Mouse (Mus musculus) C2C12 (cell line): ENCODE results near the gene Mybpc3. TPM values are rescaled to one million over a fixed set of nuclear protein-coding genes. Genes with fewer than 3 reads are reported as not detected.

Experiments used
- H3K27me3 ChIP-seq: one replicate; pipeline ENCODE4 v1.6.1; 2011; ENCODE audit not compliant: control insufficient read depth, insufficient read depth, insufficient read length
- H3K36me3 ChIP-seq: one replicate; pipeline ENCODE4 v1.6.1; 2011; ENCODE audit not compliant: control insufficient read depth, insufficient read depth
- H3K4me3 ChIP-seq: one replicate; pipeline ENCODE4 v1.5.1; 2011; ENCODE audit warnings: mild to moderate bottlenecking, control low read depth; ENCODE audit not compliant: poor library complexity, insufficient read depth, severe bottlenecking
- H3K79me2 ChIP-seq: one replicate; pipeline ENCODE4 v1.6.1; 2011; ENCODE audit not compliant: control insufficient read depth, insufficient read depth
- H3K79me3 ChIP-seq: one replicate; pipeline ENCODE4 v1.6.1; 2011; ENCODE audit warnings: low read depth, control low read depth
- H3ac ChIP-seq: one replicate; pipeline ENCODE3; 2011; ENCODE audit warnings: low read depth; ENCODE audit not compliant: control insufficient read depth, insufficient read length
- CEBPB ChIP-seq: IDR thresholded peaks from one replicate; pipeline ENCODE4 v1.6.1; 2011; ENCODE audit warnings: low read depth, mild to moderate bottlenecking, control low read depth, moderate library complexity
- CTCF ChIP-seq: IDR thresholded peaks from one replicate; pipeline ENCODE4 v1.5.1; 2011; ENCODE audit not compliant: control insufficient read depth, insufficient read depth, insufficient read length
- FOSL1 ChIP-seq: IDR thresholded peaks from one replicate; pipeline ENCODE4 v1.8.0; 2011; ENCODE audit warnings: mild to moderate bottlenecking, low read length; ENCODE audit not compliant: poor library complexity, insufficient read depth, severe bottlenecking
- MAX ChIP-seq: IDR thresholded peaks from one replicate; pipeline ENCODE4 v1.6.1; 2011; ENCODE audit warnings: mild to moderate bottlenecking, control low read depth
- MYOD1 ChIP-seq: IDR thresholded peaks from one replicate; pipeline ENCODE4 v1.6.1; 2011; ENCODE audit warnings: low read depth; ENCODE audit not compliant: control insufficient read depth, insufficient read length
- MYOG ChIP-seq: IDR thresholded peaks from one replicate; pipeline ENCODE4 v1.6.1; 2011; ENCODE audit not compliant: control insufficient read depth, insufficient read length; ENCODE audit errors: extremely low read depth
- USF1 ChIP-seq: IDR thresholded peaks from one replicate; pipeline ENCODE4 v1.6.1; 2011; ENCODE audit warnings: low read depth, mild to moderate bottlenecking, control low read depth, moderate library complexity
- polyA plus RNA-seq: library from polyadenylated mRNA; unstranded; fragments of >200 nt; fragmentation: generic; extraction: Trizol; gene quantifications from one replicate; pipeline ENCODE4 v1.2.1, GENCODE M21; 2012; ENCODE audit warnings: missing spikeins

Mybpc3 gene
- polyA plus RNA-seq, 1 experiment: not detected

GRCm38 (mm10) chr2:91071059-91071458 lies 46.9 kb upstream of the Mybpc3 start:
- H3K36me3 ChIP-seq: peaks cover 16% of the 10 kb centered on the region
- H3K4me3 ChIP-seq: peak overlapping the region; percentile 26
- peak overlapping the region; percentile 52 for H3ac ChIP-seq
- peaks cover 39% of the 10 kb centered on the region for H3K79me2 ChIP-seq
- H3K79me3 ChIP-seq: peaks cover 7% of the 10 kb centered on the region
- H3K27me3 ChIP-seq: no peaks in the 10 kb centered on the region
- no peak for TF ChIP-seq MYOG
- no peak for TF ChIP-seq USF1
- TF ChIP-seq FOSL1: no peak
- TF ChIP-seq MYOD1: no peak

GRCm38 (mm10) chr2:91072092-91072491 lies 45.9 kb upstream of the Mybpc3 start:
- Histone ChIP-seq H3K27me3 (no peaks in the 10 kb centered on the region), H3K79me2 (peaks cover 29% of the 10 kb centered on the region), H3ac (no peak overlapping the region), H3K36me3 (peaks cover 6% of the 10 kb centered on the region), H3K79me3 (peaks cover 7% of the 10 kb centered on the region), H3K4me3 (no peak overlapping the region)
- TF ChIP-seq FOSL1 (no peak), USF1 (no peak), MYOG (no peak), CTCF (no peak), MAX (no peak)

- Histone ChIP-seq H3K36me3 (no peaks in the 10 kb centered on the region), H3ac (no peak overlapping the region), H3K4me3 (no peak overlapping the region), H3K27me3 (peaks cover 11% of the 10 kb centered on the region), H3K79me2 (no peaks in the 10 kb centered on the region), H3K79me3 (no peaks in the 10 kb centered on the region)
- no peak for TF ChIP-seq MYOD1
Observed at GRCm38 (mm10) chr2:91077957-91078313, 40.0 kb upstream of the Mybpc3 start.

- TF ChIP-seq MYOD1 (no peak), USF1 (no peak), MAX (no peak), CEBPB (no peak), CTCF (no peak), FOSL1 (no peak)
- Histone ChIP-seq H3K79me3 (no peaks in the 10 kb centered on the region), H3K4me3 (no peak overlapping the region), H3K36me3 (no peaks in the 10 kb centered on the region), H3K27me3 (peaks cover 11% of the 10 kb centered on the region), H3ac (peak overlapping the region; percentile 15), H3K79me2 (no peaks in the 10 kb centered on the region)
Observed at GRCm38 (mm10) chr2:91078314-91079025, 39.5 kb upstream of the Mybpc3 start.

- Histone ChIP-seq H3K79me3 (no peaks in the 10 kb centered on the region), H3K36me3 (no peaks in the 10 kb centered on the region), H3K79me2 (no peaks in the 10 kb centered on the region), H3ac (no peak overlapping the region), H3K27me3 (peaks cover 11% of the 10 kb centered on the region), H3K4me3 (no peak overlapping the region)
- TF ChIP-seq FOSL1: no peak
- TF ChIP-seq USF1: no peak
- TF ChIP-seq MAX: no peak
- no peak for TF ChIP-seq MYOD1
- TF ChIP-seq CTCF: no peak
- TF ChIP-seq MYOG: no peak
- no peak for TF ChIP-seq CEBPB
Observed at GRCm38 (mm10) chr2:91079026-91079384, 38.9 kb upstream of the Mybpc3 start.

- no peaks in the 10 kb centered on the region for H3K36me3 ChIP-seq
- peaks cover 12% of the 10 kb centered on the region for H3K27me3 ChIP-seq
- no peak overlapping the region for H3ac ChIP-seq
- no peaks in the 10 kb centered on the region for H3K79me3 ChIP-seq
- no peak overlapping the region for H3K4me3 ChIP-seq
- no peaks in the 10 kb centered on the region for H3K79me2 ChIP-seq
- TF ChIP-seq MYOD1 (no peak), MAX (no peak), CEBPB (no peak), CTCF (no peak), USF1 (no peak), FOSL1 (no peak), MYOG (no peak)
Observed at GRCm38 (mm10) chr2:91080784-91081513, 37.0 kb upstream of the Mybpc3 start.
